Mouse (Mus musculus) left cerebral cortex, postnatal 4 days (tissue): ENCODE data around the gene Slco2a1. TPM values are rescaled to one million over a fixed set of nuclear protein-coding genes. Genes with fewer than 3 reads are reported as not detected.

ENCODE experiments used
- DNase-seq: peaks from one replicate; pipeline ENCODE4 v3.0.0-alpha.2; 2022
- intact Hi-C: fragments of 180-260 bp; cut with DNase I; formaldehyde crosslinking; loops from one replicate; pipeline ENCODE4 v1.15.1; 2025
- total RNA-seq, 2 experiments: library from RNA; stranded (reverse); gene quantifications; 2 replicates each; pipeline ENCODE4 v1.2.3; 2021

Gene Slco2a1
- 1 to 10 TPM; 3.9 to 4.7 TPM for total RNA-seq

- intact Hi-C loops: no loop called here
- DNase-seq: no peak
These were observed at the start of gene Slco2a1 for GRCm38 (mm10) chr9:102988462-102988861. Gene Slco2a1 (plus strand): TSS chr9:102988712.

- peak; percentile 78 for DNase-seq
- intact Hi-C loops: no loop called here
These were observed 46.3 kb upstream of the Slco2a1 start for GRCm38 (mm10) chr9:102942221-102942620.

- intact Hi-C loops: no loop called here
- DNase-seq: no peak
These were observed 43.6 kb upstream of the Slco2a1 start for GRCm38 (mm10) chr9:102944891-102945290.

- intact Hi-C loops: no loop called here
- no peak for DNase-seq
These were observed 42.0 kb upstream of the Slco2a1 start for GRCm38 (mm10) chr9:102946469-102947015.

- no peak for DNase-seq
- intact Hi-C loops: no loop called here
These were observed 39.8 kb upstream of the Slco2a1 start for GRCm38 (mm10) chr9:102948706-102949105.

- no peak for DNase-seq
- intact Hi-C loops: no loop called here
These were observed 37.2 kb upstream of the Slco2a1 start for GRCm38 (mm10) chr9:102951091-102951994.

- intact Hi-C loops: no loop called here
- DNase-seq: no peak
These were observed 32.6 kb upstream of the Slco2a1 start for GRCm38 (mm10) chr9:102955866-102956265.

GRCm38 (mm10) chr9:102958703-102959102 is 29.8 kb upstream of the Slco2a1 start:
- no peak for DNase-seq
- intact Hi-C loops: no loop called here

- intact Hi-C loops: no loop called here
- DNase-seq: no peak
These were observed 27.0 kb upstream of the Slco2a1 start for GRCm38 (mm10) chr9:102961356-102962092.

- DNase-seq: no peak
- intact Hi-C loops: no loop called here
These were observed 26.3 kb upstream of the Slco2a1 start for GRCm38 (mm10) chr9:102962093-102962788.

GRCm38 (mm10) chr9:102963321-102963720 is 25.2 kb upstream of the Slco2a1 start:
- DNase-seq: no peak
- intact Hi-C loops: no loop called here

GRCm38 (mm10) chr9:102964644-102965043 is 23.9 kb upstream of the Slco2a1 start:
- intact Hi-C loops: no loop called here
- no peak for DNase-seq

GRCm38 (mm10) chr9:102972393-102973050 is 16.0 kb upstream of the Slco2a1 start:
- intact Hi-C loops: no loop called here

GRCm38 (mm10) chr9:102975887-102976286 is 12.6 kb upstream of the Slco2a1 start:
- no peak for DNase-seq
- intact Hi-C loops: no loop called here

More at GRCm38 (mm10) chr9:102972393-102973050, 16.0 kb upstream of the Slco2a1 start:
- DNase-seq: no peak

- no peak for DNase-seq
- intact Hi-C loops: no loop called here
These were observed 11.4 kb upstream of the Slco2a1 start for GRCm38 (mm10) chr9:102977090-102977489.

GRCm38 (mm10) chr9:102977791-102978492 is 10.6 kb upstream of the Slco2a1 start:
- intact Hi-C loops: no loop called here
- no peak for DNase-seq

- DNase-seq: no peak
- intact Hi-C loops: no loop called here
These were observed 9.4 kb upstream of the Slco2a1 start for GRCm38 (mm10) chr9:102979011-102979700.

- intact Hi-C loops: no loop called here
- no peak for DNase-seq
These were observed 8.6 kb upstream of the Slco2a1 start for GRCm38 (mm10) chr9:102979956-102980355.

GRCm38 (mm10) chr9:102980420-102980819 is 8.1 kb upstream of the Slco2a1 start:
- DNase-seq: no peak
- intact Hi-C loops: no loop called here
